Mouse (Mus musculus) lung, postnatal 14 days (tissue): ENCODE results near the gene Dqx1.
A peak's percentile ranks its signal among the peaks of the same experiment; 100 is the strongest.

ENCODE experiments used
- DNase-seq: peaks from one replicate; pipeline ENCODE4 v3.0.0; 2021

The Dqx1 gene

DNA sequence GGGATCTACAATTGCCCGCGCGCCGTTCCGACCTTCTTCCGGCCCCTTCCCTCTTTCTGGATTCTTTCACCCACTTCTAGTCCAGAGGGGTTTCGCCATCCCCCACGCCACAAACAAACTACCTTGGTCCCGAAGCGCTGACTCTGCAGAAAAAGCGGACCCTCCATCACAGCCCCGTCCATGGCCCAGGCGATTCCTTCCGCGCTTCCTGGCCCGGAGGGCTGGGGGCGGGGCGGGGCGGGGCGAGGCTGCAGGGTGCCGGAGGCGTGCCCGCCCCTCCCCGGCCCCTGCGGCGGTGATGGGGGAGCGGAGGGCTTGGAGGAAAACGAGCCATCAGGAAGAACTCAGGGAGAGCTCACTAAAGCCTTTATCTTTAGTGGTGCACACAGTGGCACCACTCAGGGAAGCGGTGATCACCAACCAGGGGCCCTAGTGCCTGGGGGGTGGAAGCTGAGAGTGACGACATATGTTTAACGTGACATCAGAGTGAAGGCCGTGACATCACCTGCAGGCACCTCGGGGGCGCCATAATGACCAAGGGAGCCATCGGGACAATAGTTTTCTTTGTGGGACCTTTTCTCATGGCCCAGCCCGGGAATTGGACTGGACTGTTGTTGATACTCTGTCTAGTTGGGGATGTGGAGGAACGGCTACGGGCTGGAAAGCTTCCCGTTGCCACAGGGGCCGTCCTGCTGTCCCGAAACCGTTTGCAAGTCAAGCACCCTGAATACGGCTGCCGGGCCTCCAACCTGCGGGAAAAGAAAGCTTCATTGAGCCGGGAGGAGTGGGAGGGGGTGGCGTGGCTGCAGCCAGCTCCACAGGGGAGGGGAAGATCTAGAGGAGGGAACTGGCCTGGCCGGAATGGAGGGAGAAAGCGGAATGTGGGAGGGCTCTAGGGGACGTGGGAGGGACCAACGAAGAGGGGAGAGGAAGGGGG lies 24.1 kb upstream of the Dqx1 start, which contains the start of the genes Dok1 and Loxl3:
TSS of gene Dok1 (minus strand) at position 223 of the 937 bp plus-strand sequence.
TSS of gene Loxl3 (plus strand) at position 925 of the 937 bp plus-strand sequence.
- peak; percentile 76 for DNase-seq

DNA sequence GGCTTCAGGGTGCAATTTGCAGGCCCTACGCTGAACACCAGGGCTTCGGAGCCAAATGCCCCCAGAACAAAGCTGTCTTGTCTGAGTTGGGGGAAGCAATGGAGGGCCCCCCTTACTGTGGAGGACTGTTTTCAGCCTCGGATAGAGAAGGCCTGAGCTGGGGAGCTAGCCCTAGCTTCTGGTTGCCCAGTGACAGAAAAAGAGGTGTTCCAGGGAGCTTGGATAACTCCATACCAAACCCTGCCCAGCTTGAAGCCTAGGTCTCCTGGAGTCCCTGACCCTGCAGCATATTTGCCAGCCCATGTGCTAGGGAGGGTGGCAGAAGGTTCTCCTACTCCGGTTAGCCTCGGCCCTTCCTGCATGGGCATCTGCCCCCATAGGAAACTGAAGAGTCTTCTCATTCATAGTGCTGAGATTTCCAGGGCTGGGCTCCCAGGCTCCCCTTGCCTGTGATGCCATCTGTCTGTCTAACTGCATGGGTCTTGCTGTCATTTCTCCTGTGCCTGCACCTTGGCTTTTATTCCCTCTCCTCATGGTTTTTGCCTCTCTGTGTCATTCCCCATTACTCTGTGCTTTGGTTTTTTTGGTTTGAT lies 23.1 kb upstream of the Dqx1 start:
- no peak for DNase-seq

DNA sequence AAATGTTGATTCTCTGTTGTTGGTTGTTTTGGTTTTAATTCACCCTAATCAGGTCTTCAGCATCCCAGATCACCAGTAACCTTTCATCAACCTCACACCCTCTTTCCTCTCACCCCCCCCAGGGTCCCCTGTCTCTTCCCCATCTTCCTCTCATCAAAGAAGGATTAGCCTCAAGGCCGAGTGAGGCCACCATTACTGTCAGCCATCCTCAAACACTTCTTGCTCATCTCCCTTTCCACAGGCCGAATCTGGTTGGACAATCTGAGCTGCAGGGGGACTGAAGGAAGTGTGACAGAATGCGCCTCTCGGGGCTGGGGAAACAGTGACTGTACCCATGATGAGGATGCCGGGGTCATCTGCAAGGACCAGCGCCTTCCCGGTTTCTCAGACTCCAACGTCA lies 20.5 kb upstream of the Dqx1 start:
- no peak for DNase-seq

- DNase-seq, result peak; percentile 96
These were observed 19.1 kb upstream of the Dqx1 start for GRCm38 (mm10) chr6:83038496-83039012.

GRCm38 (mm10) chr6:83040601-83041000 lies 17.0 kb upstream of the Dqx1 start:
- DNase-seq, result no peak

- DNase-seq, result no peak
These were observed 14.1 kb upstream of the Dqx1 start for GRCm38 (mm10) chr6:83043561-83043960.

DNA sequence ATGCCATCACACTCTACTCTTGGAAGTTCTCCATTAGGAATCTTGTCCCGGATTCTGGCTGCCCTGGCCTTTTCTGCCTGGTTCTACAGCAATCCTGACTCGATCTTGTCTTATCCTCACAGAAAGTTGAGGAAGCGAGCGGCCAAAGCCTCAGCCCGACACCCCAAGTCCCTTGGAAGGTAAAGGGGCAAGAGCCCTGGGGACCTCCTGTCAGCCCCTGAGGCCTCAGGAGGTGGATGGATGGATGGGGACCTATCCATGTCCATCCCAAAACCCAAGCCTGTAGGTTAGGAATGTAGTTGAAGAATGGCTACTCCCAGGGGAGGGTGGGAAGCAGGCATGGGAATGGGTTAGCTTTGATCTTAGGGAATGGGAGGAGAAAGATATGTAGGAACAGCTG lies 13.7 kb upstream of the Dqx1 start:
- no peak for DNase-seq

DNA sequence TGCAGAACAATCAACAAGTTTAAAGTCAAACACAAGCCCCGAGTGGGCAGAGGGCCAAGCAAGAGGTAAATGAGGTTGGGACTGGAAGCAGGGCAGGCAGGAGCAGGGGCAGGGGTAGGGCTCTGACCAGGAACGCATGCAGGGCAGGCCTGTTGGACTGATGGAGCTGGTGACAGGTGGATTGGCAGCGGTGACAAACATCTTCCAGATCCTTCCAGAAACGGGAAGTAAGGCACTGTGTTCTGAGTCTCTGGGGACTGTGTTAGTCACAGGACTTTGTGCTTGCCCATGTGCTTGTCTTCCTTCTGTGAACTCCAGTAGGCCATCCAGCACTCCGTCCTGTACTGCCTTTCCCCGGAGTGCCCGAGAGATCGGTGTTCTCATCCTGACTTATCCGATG lies 12.9 kb upstream of the Dqx1 start:
- DNase-seq, result no peak

DNA sequence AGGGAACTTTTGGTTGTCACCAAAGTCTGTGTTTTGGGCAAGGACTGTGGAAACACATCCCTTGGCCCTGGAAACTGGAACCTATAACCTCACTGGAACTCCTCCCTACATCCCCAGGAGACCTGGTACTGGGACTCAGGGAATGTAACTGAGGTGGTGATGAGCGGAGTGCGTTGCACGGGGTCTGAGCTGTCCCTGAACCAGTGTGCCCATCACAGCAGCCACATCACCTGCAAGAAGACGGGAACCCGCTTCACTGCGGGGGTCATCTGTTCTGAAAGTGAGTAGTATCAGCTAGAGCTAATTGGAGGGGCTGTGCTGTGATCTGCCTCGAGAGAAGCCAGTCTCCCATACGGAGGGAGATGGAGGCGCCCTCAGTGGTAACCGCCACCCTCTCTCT lies 8.3 kb upstream of the Dqx1 start:
- no peak for DNase-seq

DNA sequence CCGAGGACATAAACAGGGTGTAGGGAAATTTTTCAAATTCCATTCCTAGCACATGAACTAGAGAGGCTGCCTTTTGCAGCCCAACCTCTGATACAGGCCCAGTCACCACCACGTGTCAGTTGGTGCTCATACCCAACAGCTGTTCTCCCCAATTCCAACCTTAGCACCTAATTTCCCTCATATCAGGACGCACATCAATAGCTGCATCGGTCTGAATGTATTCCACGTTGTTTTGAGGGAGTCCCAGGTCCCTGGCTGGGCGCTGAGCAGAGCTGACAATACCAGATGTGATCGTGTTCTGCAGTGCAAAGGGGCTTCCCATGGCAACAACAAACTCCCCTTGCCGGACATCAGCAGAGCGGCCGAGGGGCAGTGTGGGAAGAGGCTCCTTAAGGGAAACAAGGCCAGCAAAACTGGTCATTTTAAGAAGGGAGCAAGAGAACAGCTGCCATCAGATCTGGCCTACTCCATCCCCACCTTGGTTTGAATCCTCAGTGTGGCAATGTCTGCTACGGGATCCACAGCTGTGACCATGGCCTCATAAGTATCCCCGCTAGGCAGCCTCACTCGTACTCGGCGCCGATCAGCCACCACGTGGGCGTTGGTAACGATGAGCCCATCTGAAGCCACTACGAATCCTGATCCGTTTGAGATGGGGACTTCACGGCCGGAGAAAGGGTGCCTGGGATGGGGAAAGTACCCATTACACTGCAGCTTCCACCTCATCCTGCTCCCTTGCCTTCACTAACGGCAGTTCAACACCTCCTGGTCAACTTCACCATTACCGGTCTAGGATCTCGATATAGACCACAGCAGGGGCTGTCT lies 4.3 kb upstream of the Dqx1 start:
- DNase-seq, result peak; percentile 27

GRCm38 (mm10) chr6:83054074-83054851 lies 3.4 kb upstream of the Dqx1 start, which contains the start of gene Aup1:
Gene Aup1, plus strand, starts transcription at chr6:83054521.
- peak; percentile 95 for DNase-seq

- DNase-seq, result peak; percentile 43
These were observed 2.7 kb upstream of the Dqx1 start, which contains the start of gene Htra2 for GRCm38 (mm10) chr6:83054871-83055431. Gene Htra2, minus strand, starts transcription at chr6:83055273.

DNA sequence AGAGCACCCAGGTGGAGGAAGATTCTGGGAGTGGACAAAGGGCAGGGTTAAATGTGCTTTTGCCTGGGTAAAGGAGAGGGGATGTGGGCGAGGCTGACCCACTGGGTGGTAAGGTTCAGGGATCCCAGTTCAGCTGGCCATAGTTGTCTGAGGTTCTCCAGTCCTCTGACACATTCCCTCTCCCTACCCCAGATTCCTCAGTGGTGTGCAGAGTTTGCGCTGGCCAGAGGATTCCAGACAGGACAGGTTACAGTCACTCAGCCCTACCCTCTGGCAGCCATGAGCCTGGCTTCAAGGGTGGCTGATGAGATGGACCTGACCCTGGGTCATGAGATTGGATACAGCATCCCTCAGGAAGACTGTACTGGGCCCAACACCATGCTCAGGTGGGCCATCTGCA lies 1.1 kb downstream of the Dqx1 start:
- no peak for DNase-seq

- no peak for DNase-seq
These were observed 8.4 kb downstream of the Dqx1 start for GRCm38 (mm10) chr6:83065995-83066394.

- no peak for DNase-seq
These were observed 8.8 kb downstream of the Dqx1 start for GRCm38 (mm10) chr6:83066441-83066840.

- DNase-seq, result no peak
These were observed 10.6 kb downstream of the Dqx1 start for GRCm38 (mm10) chr6:83068221-83068620.

DNA sequence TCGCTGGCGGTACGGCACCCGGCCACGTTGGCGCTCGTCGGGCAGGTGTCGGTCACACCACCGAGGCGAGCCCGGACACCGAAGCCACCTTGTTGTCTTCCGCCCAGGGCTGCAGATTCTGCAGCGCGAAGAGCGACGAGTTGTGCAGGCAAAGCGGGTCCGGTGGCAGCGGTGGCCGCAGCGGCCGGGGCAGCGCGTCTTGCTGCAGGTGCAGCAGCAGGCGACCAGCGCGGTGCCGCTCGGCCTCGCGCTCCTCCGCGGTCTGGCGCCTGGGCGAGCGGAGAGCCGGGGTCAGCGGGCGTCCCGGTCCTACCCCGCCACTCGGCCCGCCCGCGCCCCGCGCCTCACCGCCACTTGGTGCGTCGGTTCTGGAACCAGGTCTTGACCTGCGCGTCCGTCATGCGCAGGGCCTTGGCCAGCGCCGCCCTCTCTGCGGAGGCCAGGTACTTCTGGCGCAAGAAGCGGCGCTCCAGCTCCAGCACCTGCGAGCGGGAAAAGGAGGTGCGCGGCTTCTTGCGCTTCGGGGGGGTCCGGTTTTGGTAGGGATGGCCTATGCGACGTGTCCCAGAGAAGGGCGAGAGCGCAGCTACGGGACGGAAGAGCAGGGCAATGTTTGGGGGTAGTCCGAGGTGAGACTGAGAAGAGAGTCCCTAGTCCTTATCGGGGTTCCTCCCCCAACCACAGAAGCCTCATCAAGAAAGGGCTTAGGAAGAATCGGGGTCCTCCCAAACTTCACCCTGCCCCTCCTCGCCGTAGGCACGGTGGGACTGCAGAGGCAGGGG lies 11.3 kb downstream of the Dqx1 start:
- DNase-seq, result no peak

- no peak for DNase-seq
These were observed 12.0 kb downstream of the Dqx1 start for GRCm38 (mm10) chr6:83069488-83070246.

DNA sequence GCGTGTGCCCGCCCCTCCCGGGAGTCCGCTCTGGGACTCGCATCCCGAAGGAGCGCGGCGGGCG lies 12.4 kb downstream of the Dqx1 start, which contains the start of gene Tlx2:
TSS of gene Tlx2 (minus strand) at position 47 of the 64 bp plus-strand sequence.
- DNase-seq, result no peak
